In the genomic region with DNA sequence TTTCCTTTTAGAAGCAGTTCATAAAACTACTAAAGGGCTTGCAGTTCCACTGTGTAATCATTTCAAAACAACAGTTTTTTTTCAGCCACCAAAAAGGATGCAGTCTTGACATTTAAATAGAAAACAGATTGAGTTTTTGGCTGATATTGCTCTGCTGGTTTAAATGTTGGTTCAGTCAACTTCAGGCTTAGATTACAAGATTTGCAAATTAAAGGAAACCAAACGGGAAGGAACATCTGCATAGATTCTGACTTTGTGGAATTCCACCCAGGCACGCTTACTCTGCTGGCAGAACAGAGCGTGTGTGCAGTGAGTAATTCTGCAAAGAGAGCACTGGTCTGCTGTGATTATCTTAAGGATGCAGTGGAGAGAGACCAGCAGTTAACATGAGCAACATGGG, we compare ENCODE assay signal across 14 mouse cellular contexts.
DNase-seq lines count a peak whose midpoint lies in the region; ATAC-seq and TF ChIP-seq lines count a peak whose summit lies in the region.
"Had no signal": no experiment of that assay in that cellular context is flagged by ENCODE, and none has a peak within 500 bp of the region (broad histone marks: within the 10 kb centered on the region; RNA-seq: fewer than 3 reads in every experiment).

No protein-coding gene starts in this region.

- peak overlapping the region; percentile 37; the same call in 1 of the 2 replicates for H3K27ac ChIP-seq in kidney, embryonic 16.5 days (ENCODE audit: low read length)
- H3K27ac ChIP-seq in embryonic facial prominence, embryonic 10.5 days (replicated peaks) = peak overlapping the region; percentile 69
- H3K27ac ChIP-seq in left cerebral cortex, adult 2 months = no peak overlapping the region
- no peak overlapping the region for H3K27ac ChIP-seq in hindbrain, embryonic 11.5 days (ENCODE audit: low read depth, low read length)
- H3K27ac ChIP-seq: liver, embryonic 15.5 days had no signal

- no peak for DNase-seq in kidney, adult 18-20 months
- DNase-seq in NIH3T3 (ENCODE audit: low read depth) = peak; percentile 68
- peak; percentile 25 for DNase-seq in embryonic facial prominence, embryonic 10.5 days (ENCODE audit: low spot score)
- DNase-seq in heart, postnatal 4 days = peak; percentile 6
- no peak for DNase-seq in left cerebral cortex, adult 2 months (ENCODE audit: extremely low spot score in 1 of 2, low spot score in 2 of 2)
- no peak for DNase-seq in hindbrain, embryonic 11.5 days (ENCODE audit: low spot score)
- DNase-seq in urinary bladder, postnatal 25 days (ENCODE audit: low spot score) = no peak
- DNase-seq: adrenal gland, postnatal 36 days; cerebellum, adult 9-11 months had no signal

- intact Hi-C loops in left cerebral cortex, adult 2 months (cut with DNase I) = no loop called here

- H3K9ac ChIP-seq in kidney, embryonic 16.5 days (replicated peaks; ENCODE audit: low read length) = no peak overlapping the region
- no peak overlapping the region for H3K9ac ChIP-seq in hindbrain, embryonic 11.5 days (ENCODE audit: low read depth, low read length)
- H3K9ac ChIP-seq: liver, embryonic 15.5 days had no signal

- no peak for ATAC-seq in kidney, embryonic 16.5 days (ENCODE audit: low FRiP score, low TSS enrichment)
- no peak for ATAC-seq in hindbrain, embryonic 11.5 days (ENCODE audit: low FRiP score)
- ATAC-seq: forebrain, embryonic 14.5 days; midbrain, embryonic 16.5 days had no signal

- 35% methylated on average over 3 of the region's 3 CpGs for WGBS in kidney, embryonic 16.5 days
- 32% methylated on average over 3 of the region's 3 CpGs for WGBS in embryonic facial prominence, embryonic 10.5 days
- 59% methylated on average over 3 of the region's 3 CpGs for WGBS in hindbrain, embryonic 11.5 days

- H3K4me3 ChIP-seq in kidney, embryonic 16.5 days (ENCODE audit: low read length) = no peak overlapping the region
- no peak overlapping the region for H3K4me3 ChIP-seq in embryonic facial prominence, embryonic 10.5 days
- H3K4me3 ChIP-seq in left cerebral cortex, adult 2 months = no peak overlapping the region
- H3K4me3 ChIP-seq in hindbrain, embryonic 11.5 days (ENCODE audit: low read depth, low read length) = no peak overlapping the region
- H3K4me3 ChIP-seq: liver, embryonic 15.5 days had no signal

- no peak for TF ChIP-seq CTCF in left cerebral cortex, adult 2 months (IDR thresholded peaks at IDR 0.05)

- H3K4me2 ChIP-seq in kidney, embryonic 16.5 days (replicated peaks; ENCODE audit: low read depth, low read length) = no peak overlapping the region
- H3K4me2 ChIP-seq in hindbrain, embryonic 11.5 days (replicated peaks; ENCODE audit: low read depth, low read length) = no peak overlapping the region
- H3K4me2 ChIP-seq: liver, embryonic 15.5 days had no signal

- H3K36me3 ChIP-seq in kidney, embryonic 16.5 days (ENCODE audit: insufficient read depth, low read length) = no peaks in the 10 kb centered on the region
- H3K36me3 ChIP-seq in embryonic facial prominence, embryonic 10.5 days (replicated peaks) = no peaks in the 10 kb centered on the region
- no peaks in the 10 kb centered on the region for H3K36me3 ChIP-seq in hindbrain, embryonic 11.5 days (ENCODE audit: control insufficient read depth, insufficient read depth, low read length)
- H3K36me3 ChIP-seq: G1E; liver, embryonic 15.5 days had no signal

- H3K27me3 ChIP-seq in kidney, embryonic 16.5 days (ENCODE audit: insufficient read depth, low read length) = no peaks in the 10 kb centered on the region
- no peaks in the 10 kb centered on the region for H3K27me3 ChIP-seq in embryonic facial prominence, embryonic 10.5 days (replicated peaks; ENCODE audit: low read depth, poor library complexity, severe bottlenecking)
- no peaks in the 10 kb centered on the region for H3K27me3 ChIP-seq in hindbrain, embryonic 11.5 days (ENCODE audit: control insufficient read depth, insufficient read depth, low read length)
- H3K27me3 ChIP-seq: liver, embryonic 15.5 days had no signal

- no peaks in the 10 kb centered on the region for H3K9me3 ChIP-seq in kidney, embryonic 16.5 days (ENCODE audit: low read length)
- no peaks in the 10 kb centered on the region for H3K9me3 ChIP-seq in embryonic facial prominence, embryonic 10.5 days
- no peaks in the 10 kb centered on the region for H3K9me3 ChIP-seq in hindbrain, embryonic 11.5 days (ENCODE audit: control insufficient read depth, low read length)
- H3K9me3 ChIP-seq: G1E; liver, embryonic 15.5 days had no signal

- peaks cover 7% of the 10 kb centered on the region for H3K4me1 ChIP-seq in kidney, embryonic 16.5 days (ENCODE audit: insufficient read depth, low read length)
- H3K4me1 ChIP-seq in embryonic facial prominence, embryonic 10.5 days = peaks cover 54% of the 10 kb centered on the region
- H3K4me1 ChIP-seq in hindbrain, embryonic 11.5 days (replicated peaks; ENCODE audit: control insufficient read depth, insufficient read depth, low read length) = no peaks in the 10 kb centered on the region
- H3K4me1 ChIP-seq: liver, embryonic 15.5 days had no signal

Comparison
In these comparisons a context has a peak if more than half of its experiments do, and no peak if none do; other contexts are left out.
1. H3K27ac ChIP-seq: peak in kidney, embryonic 16.5 days (single experiment) and embryonic facial prominence, embryonic 10.5 days (single experiment); none in left cerebral cortex, adult 2 months (single experiment) and hindbrain, embryonic 11.5 days (single experiment).
2. DNase-seq: peak in NIH3T3 (single experiment), embryonic facial prominence, embryonic 10.5 days (single experiment) and heart, postnatal 4 days (single experiment); none in kidney, adult 18-20 months (single experiment), left cerebral cortex, adult 2 months (0 of 2), hindbrain, embryonic 11.5 days (single experiment) and urinary bladder, postnatal 25 days (single experiment).